Mouse (Mus musculus) CD4-positive, CD25-positive, alpha-beta regulatory T cell, adult 2 months (primary cell): ENCODE results near the gene Olfr545.

Source experiments
- DNase-seq: peaks from one replicate; pipeline ENCODE4 v3.0.0-alpha.2; 2012; ENCODE audit warnings: low read depth, low spot score

Olfr545 gene

DNA sequence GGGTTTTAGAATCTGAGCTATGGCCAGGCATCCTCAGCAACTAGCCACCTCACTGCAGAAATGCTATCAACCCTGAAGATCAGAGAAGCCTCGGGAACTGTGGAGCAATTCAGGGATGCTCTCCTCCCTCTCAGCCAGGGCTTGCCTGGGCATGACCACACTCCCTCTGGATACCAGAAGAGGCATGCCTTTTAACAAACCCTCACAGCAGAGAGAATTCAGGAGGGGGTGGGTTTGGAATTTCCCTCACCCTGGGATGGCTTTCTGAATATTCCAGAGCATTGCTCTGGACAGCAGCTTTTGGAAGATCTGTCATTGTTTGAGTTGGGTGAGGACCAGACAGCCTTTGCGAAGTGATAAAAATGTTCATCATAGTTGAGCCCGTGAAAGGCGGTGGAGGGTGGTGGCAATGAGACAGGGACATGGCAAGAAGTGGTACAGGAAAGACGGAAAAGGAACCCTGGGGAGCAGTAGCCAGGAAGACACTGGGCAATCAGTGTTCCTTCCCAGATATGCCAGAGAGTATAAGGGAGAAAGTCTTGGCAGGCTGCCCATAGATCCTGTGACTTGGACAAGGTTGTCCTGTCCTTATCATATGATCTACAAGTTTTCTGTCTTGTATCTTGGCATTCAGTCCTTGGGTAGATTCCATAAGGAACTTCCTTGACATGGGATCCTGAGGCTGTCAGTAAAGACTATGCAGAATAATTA is 19.9 kb downstream of the Olfr545 start:
- DNase-seq, result no peak

DNA sequence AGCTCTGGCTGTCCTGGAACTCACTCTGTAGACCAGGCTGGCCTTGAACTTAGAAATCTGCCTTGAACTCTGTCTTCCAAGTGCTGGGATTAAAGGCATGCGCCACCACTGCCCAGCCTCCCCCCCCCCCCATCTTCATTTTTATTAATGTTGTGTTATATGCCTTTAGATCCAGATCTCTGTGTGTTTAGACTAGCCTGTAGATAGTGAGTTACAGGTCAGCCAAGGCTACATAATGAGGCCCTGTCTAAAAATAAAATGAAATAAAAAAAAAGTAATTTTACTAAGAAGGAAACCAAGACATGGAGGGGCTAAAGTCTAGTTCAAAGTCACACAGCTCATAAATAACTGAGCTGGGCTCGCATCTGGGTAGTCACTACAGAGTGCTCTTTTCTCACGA is 20.4 kb downstream of the Olfr545 start:
- no peak for DNase-seq

DNA sequence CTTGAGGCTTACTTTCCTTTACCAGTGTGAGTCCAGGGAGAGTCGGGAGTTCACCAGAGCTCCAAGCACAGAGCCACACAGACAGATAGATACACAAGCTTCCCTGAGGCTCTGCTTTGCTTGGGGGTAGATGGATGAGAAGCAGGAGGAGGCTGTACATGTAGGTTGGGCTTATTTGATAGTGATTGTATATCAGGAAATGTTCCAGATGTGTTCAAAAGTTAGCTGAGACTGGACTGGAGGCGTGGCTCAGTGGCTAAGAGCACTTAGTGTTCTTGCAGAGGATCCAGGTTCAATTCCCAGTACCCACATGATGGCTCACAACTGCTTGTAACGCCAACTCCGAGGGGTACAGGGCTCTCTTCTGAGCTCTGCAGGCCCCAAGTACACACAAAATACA is 20.9 kb downstream of the Olfr545 start:
- DNase-seq, result no peak

DNA sequence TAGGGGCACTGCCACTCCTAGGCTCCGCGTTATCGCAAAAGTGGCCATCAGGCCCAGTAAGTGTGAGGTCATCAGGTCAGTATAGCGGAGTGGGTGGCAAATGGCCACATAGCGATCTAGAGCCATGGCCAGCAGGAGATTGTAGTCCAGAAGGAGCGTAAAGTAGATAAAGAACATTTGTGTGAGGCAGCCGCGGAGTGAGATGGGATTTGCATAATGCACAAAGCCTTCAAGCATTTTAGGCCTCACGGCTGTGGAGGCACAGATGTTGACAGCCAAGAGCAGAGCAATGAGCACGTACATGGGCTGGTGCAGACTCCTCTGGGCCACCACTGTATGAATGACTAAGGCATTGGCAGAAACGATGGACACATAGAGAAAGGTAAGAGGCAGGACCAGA is 22.0 kb downstream of the Olfr545 start:
- DNase-seq, result no peak

DNA sequence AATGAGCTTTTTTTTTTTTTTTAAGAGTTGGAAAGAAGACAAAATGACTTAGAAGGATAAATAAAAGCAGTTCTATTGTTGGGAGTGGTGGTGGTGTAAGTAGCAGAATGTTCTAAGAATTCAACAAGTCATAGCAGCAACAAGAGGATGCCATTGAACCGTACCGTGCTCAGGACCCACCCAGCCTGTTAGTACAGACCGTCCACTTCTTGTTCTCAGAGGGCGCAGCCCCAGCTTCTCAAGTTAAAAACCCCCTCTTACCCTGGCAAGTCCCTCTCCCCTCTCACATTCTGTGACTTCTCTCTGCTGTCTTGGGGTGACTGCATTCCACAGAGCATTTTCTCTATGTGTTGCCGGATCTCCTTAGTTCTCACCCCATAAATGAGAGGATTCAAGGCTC is 22.8 kb downstream of the Olfr545 start:
- no peak for DNase-seq

DNA sequence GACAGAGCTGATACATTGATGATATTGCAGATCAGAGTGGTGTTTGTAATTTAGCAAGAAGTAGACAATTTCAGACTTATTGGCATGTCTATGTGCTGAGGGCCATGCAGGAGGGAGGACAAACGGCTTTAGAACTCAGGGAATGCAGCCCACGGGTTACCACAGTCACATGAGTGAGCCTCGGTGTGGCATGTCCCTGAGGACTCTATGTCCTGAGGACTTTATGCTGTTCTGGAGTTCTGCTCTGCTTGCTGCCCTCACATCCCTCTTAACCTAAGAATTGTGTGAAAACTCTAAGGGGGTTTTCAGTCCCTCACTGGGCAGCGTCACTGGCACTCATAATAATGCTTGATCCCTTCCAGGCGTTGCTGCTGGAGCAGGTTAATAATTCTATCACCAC is 26.7 kb downstream of the Olfr545 start:
- DNase-seq, result no peak

DNA sequence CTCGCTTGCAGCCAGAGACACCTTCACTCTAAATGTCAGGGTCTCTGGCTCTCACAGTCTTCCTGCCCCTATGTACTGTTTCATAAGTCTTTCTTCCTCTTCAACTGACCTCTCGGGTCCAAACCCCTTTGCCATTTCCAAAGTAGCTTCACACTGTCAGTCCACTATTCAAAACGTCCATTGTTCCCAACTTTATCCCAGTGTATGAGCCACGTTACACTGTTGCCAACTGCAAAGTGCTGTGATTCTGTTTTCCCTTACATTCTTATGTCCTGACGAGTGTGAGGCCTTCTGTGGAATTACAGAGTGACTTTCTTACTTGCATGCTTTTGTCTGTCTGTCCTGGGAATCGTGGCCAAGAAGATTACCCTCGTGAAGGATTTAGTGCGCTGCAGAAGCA is 31.8 kb downstream of the Olfr545 start:
- DNase-seq, result no peak

DNA sequence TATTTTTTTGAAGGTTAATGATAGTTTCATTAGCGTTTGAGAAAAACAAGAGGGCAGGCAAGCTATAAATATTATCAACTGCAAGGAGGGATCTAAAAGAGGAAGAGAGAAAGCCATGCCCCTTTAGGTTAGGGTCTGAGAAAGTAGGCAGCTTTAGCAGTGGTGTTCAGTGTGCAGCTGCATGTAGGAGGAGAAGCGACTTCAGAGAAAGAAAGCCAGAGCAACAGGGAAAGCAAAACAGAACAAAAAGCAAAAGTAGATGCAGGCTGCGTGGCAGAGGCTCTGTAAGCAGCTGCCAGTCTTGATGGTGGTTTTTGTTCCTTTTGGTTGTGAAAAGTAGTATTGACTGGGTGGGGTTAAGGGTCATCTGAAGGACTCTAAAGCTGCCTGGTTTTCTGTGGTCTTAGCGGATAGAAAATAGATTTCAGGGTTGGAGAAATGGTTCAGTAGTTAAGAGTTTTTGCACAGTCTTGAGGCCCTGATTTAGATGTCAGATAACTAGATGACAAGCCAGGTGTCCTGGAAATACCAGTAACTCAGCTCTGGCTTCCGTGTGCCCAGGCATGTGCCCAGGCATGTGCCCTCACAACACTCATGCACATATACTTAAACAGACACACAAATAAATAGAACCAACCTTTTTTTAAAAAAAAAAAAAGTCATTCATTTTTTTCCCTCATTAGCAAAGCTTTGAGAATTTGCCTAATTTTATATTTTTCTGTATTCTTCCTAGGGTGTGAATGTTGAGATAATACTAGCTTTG is 40.6 kb downstream of the Olfr545 start:
- DNase-seq, result no peak

DNA sequence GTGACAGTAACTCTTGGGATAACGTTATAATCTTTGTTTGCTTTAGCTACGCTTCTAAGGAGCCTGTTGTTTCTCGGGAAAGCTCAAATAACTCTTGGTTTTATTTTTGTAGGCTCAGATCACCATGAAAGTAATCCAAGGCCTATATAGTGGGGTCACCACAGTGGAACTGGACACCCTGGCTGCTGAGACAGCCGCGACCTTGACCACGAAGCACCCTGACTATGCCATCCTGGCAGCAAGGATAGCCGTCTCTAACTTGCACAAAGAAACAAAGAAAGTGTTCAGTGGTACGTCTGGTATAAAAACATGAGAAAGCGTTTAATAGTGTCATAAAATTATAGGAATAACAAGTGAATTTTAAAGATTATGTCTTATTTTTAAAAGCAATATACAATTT is 52.9 kb downstream of the Olfr545 start:
- no peak for DNase-seq

DNA sequence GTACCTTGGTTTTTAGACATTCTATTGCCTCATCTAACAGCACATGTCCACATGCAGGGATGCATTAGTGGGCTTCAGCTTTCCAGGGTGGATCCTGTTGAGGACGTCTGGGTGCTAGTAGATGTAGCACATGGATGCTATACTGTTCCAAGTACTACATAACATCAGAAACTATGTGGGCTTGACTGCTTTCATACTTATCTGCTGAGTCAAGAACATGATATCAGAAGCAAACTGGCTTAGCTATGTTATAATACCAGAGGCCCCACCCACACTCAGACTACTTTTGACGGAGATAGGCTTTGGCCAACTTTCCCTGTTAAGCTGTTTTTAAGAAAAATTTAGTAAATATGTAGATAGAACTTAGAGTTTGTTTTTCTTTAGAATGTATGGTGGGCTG is 55.1 kb downstream of the Olfr545 start:
- no peak for DNase-seq

DNA sequence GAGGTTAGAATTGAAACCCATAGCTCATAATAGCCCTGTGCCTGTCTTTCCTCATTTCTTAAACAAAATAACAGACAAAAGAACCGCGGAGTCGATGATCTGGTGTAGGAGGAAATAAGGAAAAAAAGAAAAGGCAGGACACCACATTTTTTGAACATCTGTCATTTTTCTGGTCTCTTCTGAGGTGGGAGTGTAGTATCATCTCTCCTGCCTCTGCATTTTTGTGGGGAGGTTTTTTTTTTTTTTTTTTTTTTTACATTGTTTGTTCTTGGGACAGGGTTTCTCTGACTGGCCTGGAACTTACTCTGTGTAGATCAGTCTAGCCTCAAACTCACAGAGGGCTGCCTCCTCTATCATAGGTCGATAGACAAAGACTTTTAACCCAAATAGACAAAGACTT is 56.9 kb downstream of the Olfr545 start:
- no peak for DNase-seq

DNA sequence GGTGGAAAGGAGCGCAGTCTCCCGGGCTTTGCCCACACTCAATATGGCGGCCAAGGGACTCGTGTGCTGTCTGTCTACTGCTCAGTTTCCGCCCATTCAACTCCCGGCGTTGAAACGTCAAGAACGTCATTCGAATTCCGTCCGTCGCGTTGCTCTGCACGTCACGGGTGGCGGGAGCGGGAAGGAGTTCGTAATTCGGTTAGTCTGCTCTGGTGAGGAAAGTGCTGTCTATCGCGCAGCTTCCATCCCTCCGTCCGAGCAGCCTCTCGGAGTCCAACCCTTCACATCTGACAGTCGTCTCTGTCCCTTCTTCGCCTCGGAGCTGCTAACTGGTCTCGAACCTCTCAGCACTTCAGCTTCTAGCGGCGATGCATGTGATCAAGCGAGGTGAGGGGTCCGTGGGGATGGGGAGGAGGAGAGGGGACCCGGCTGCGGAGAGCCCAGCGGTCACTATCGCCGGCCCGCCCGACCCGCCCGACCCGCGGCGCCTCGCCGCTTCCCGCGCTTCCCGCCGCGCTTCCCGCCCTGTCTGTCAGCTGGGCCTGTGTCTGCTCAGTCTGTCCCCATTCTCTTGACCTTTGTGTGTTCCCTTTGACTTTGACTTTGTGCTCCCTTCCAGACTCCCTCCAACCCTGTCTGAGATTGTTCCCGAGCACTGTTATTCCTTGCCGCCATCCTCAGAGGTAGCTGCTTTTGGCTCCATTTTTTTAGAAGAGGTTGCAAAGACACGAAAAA is 57.5 kb downstream of the Olfr545 start, which contains the start of gene Rrm1:
Gene Rrm1 (plus strand): TSS at position 39 of the 735 bp plus-strand sequence.
- DNase-seq, result peak; percentile 97
